Mouse (Mus musculus) midbrain, embryonic 13.5 days (tissue): ENCODE measurements around the gene Inpp5f. TPM values are rescaled to one million over a fixed set of nuclear protein-coding genes. Genes with fewer than 3 reads are reported as not detected.
A peak's percentile ranks its signal among the peaks of the same experiment; 100 is the strongest.

ENCODE experiments used
- ATAC-seq: fragments of 200-750 bp; cut with Nextera tagmentation; 2 replicates; pipeline ENCODE4 v1.8.0; 2017; ENCODE audit warnings: mild to moderate bottlenecking, moderate TSS enrichment, moderate library complexity
- H3K27ac ChIP-seq: fragments of 300-500 bp; sonication (generic); 2 replicates; pipeline ENCODE4 v1.5.1; 2015; ENCODE audit warnings: inconsistent platforms, mild to moderate bottlenecking, moderate library complexity
- H3K27me3 ChIP-seq: fragments of 300-500 bp; sonication (generic); 2 replicates; pipeline ENCODE4 v1.6.1; 2015; ENCODE audit warnings: mild to moderate bottlenecking, inconsistent platforms
- H3K36me3 ChIP-seq: fragments of 300-500 bp; sonication (generic); 2 replicates; pipeline ENCODE4 v1.6.1; 2015; ENCODE audit warnings: mild to moderate bottlenecking, inconsistent platforms
- H3K4me1 ChIP-seq: fragments of 300-500 bp; sonication (generic); replicated peaks from 2 replicates; pipeline ENCODE4 v1.6.1; 2015; ENCODE audit warnings: inconsistent platforms
- H3K4me2 ChIP-seq: fragments of 300-500 bp; sonication (generic); replicated peaks from 2 replicates; pipeline ENCODE4 v1.6.1; 2015; ENCODE audit warnings: moderate library complexity, mild to moderate bottlenecking, inconsistent platforms
- H3K4me3 ChIP-seq: fragments of 300-500 bp; sonication (generic); replicated peaks from 2 replicates; pipeline ENCODE4 v1.5.1; 2015; ENCODE audit warnings: mild to moderate bottlenecking, inconsistent platforms
- H3K9ac ChIP-seq: fragments of 300-500 bp; sonication (generic); replicated peaks from 2 replicates; pipeline ENCODE4 v1.6.1; 2015; ENCODE audit warnings: mild to moderate bottlenecking, inconsistent platforms
- H3K9me3 ChIP-seq: fragments of 300-500 bp; sonication (generic); 2 replicates; pipeline ENCODE4 v1.6.1; 2016; ENCODE audit warnings: mild to moderate bottlenecking, inconsistent platforms
- WGBS: fragments of 180-500 bp; shearing (Covaris S2); methylation state at CpG from one replicate; pipeline ENCODE4 v1.1.7; 2015; 5-methylcytosine and 5-hydroxymethylcytosine counted together
- polyA plus RNA-seq: library from polyadenylated mRNA; unstranded; fragments of >200 nt; fragmentation: Nextera tagmentation; extraction: Ambion mirVana; gene quantifications from 2 replicates; pipeline ENCODE4 v1.2.1, GENCODE M21; 2015

Inpp5f gene
- polyA plus RNA-seq, 1 experiment from 2014 or later, result 306 TPM

DNA sequence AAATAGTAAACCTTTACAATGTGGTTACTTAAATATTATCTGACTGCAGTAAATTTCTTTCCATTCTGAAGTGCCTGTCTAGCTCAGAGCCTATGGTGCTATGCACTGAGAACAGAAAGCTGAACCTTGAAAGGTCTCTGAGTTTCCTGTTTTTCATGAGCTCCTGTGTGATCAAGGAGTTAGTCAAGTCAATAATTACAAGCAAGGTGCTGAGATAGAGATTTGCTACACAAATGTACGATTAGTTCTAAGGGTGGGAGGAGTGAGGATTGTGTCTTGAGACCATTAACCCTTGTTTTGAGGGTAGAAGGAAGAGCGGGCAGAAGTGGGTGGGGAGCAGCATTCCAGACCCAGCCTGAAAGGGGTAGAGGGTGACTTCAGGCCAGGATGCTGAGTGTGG is 16.1 kb downstream of the Inpp5f start:
- Histone ChIP-seq H3K4me2 (no peak overlapping the region), H3K4me1 (peaks cover 10% of the 10 kb centered on the region), H3K27me3 (no peaks in the 10 kb centered on the region), H3K27ac (no peak overlapping the region), H3K4me3 (no peak overlapping the region), H3K36me3 (no peaks in the 10 kb centered on the region), H3K9ac (no peak overlapping the region), H3K9me3 (no peaks in the 10 kb centered on the region)
- no peak for ATAC-seq
- WGBS, result 82% methylated on average over 2 of the region's 2 CpGs

DNA sequence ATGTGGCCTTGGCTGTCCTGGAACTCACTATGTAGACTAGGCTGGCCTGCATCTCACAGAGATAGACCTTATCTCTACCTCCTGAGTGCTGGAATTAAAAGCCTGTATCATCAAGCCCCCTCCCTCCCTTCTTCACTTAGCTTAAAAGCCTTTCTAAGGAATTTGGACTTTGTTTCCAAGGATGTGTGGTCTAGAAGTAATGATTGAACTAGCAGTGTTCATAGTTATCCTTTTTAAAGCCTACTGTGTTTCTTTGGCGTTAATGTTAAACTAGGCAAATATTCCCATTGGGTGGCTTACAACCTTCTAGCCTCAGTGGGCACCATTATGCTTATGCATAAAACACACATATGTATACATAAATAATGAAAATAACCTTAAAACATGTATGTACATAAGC is 16.6 kb downstream of the Inpp5f start:
- Histone ChIP-seq H3K4me1 (peaks cover 5% of the 10 kb centered on the region), H3K4me2 (no peak overlapping the region), H3K9me3 (no peaks in the 10 kb centered on the region), H3K36me3 (no peaks in the 10 kb centered on the region), H3K27ac (no peak overlapping the region), H3K9ac (no peak overlapping the region), H3K27me3 (no peaks in the 10 kb centered on the region), H3K4me3 (no peak overlapping the region)
- no peak for ATAC-seq
- 95% methylated on average over 1 of the region's 1 CpGs for WGBS

DNA sequence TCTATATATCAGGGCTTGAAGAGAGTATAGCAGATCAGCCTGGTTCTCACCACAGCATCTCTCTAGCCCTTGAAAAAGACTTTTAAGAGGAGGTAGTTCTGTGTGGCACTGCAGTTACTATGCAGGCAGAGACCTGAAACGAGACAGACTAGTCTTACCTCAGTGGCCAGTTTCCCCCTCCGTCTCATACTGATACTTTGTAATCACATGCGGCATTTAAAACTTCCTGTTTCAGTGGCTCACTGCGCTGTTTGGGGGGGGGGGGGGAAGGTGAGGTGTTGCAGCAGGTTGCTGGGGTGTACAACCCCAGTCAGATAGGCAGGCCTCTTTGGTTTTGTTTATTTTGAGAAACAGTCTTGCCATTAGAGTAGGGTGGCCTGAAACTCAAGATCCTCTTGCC is 22.0 kb downstream of the Inpp5f start:
- H3K27ac ChIP-seq, result no peak overlapping the region
- no peak overlapping the region for H3K4me2 ChIP-seq
- H3K4me3 ChIP-seq, result no peak overlapping the region
- peaks cover 5% of the 10 kb centered on the region; the same call in 1 of the 2 replicates for H3K4me1 ChIP-seq
- H3K27me3 ChIP-seq, result no peaks in the 10 kb centered on the region
- no peak for ATAC-seq
- 89% methylated on average over 4 of the region's 4 CpGs for WGBS
- no peaks in the 10 kb centered on the region for H3K9me3 ChIP-seq
- no peak overlapping the region for H3K9ac ChIP-seq
- H3K36me3 ChIP-seq, result no peaks in the 10 kb centered on the region

DNA sequence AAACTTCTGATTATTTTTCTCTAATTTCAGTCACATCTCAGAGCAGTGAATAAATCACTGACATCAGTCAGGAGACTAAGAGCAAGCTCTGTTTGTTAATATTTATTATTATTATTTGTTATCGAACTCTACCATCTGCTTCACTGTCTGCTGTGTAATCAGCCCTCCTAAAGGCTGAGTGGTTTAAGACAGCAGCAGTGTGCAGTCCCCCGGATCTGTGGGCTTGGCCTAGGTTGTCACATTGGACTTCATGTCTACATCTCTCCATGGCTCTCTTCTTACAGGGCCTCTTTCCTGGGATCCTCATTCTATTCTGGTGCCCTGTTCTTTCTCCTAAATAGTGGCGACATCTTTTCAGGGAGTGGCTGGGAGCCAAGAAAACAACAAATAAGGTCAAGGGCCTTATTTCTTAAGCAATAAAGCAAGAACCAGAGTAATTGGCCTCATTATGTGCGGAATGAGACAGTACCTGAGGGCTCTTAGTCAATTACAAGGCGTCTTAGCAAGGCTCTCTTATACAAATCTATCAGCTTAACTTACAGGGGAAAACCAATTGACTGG is 28.9 kb downstream of the Inpp5f start:
- peak overlapping the region; percentile 44; the same call in 1 of the 2 replicates for H3K27ac ChIP-seq
- WGBS, result 82% methylated on average over 5 of the region's 5 CpGs
- no peaks in the 10 kb centered on the region for H3K27me3 ChIP-seq
- no peaks in the 10 kb centered on the region for H3K36me3 ChIP-seq
- no peak for ATAC-seq
- H3K9me3 ChIP-seq, result no peaks in the 10 kb centered on the region
- no peak overlapping the region for H3K4me2 ChIP-seq
- peaks cover 4% of the 10 kb centered on the region; the same call in 1 of the 2 replicates for H3K4me1 ChIP-seq
- no peak overlapping the region for H3K4me3 ChIP-seq
- H3K9ac ChIP-seq, result no peak overlapping the region

DNA sequence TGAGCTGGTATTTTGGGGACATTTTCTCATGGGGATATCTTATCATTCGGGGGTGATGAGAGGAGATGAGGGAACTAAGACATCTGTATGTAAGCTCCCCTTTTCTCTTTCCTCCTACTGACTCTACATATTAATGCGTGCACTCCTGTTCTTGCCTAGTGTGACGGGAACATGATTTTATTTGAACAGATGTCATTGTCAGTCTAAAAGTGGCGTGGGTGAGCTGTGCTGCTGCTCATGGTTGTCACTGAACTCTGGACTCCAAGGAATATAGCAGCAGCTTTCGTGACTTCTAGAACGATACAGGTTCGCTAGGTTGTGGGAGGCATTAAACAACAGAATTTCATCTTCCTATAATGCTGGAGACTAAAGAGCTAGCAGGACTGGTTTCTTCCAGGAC is 30.4 kb downstream of the Inpp5f start:
- no peak overlapping the region for H3K27ac ChIP-seq
- H3K27me3 ChIP-seq, result no peaks in the 10 kb centered on the region
- 80% methylated on average over 7 of the region's 7 CpGs for WGBS
- H3K4me1 ChIP-seq, result peaks cover 4% of the 10 kb centered on the region; the same call in 1 of the 2 replicates
- no peak overlapping the region for H3K9ac ChIP-seq
- no peak overlapping the region for H3K4me3 ChIP-seq
- no peak for ATAC-seq
- H3K36me3 ChIP-seq, result no peaks in the 10 kb centered on the region
- H3K4me2 ChIP-seq, result no peak overlapping the region
- no peaks in the 10 kb centered on the region for H3K9me3 ChIP-seq

DNA sequence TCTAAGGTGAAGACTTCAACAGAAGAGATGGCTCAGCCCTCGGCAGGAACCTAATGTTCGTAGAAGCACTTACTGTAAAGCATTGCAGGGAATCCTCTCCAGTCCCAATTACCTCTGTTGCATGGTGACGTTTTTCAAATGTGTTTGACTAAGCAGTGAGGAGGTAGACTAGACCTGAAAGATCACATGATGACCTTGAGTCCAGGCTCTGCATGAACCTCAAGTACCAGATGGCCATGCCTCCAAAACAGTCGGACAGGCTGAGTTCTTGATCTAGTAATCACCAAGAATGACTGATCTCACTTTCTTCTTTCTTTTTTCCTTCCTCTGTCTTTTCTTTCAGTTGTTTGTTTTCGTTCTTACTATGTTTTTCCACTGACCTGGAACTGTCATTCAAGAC is 31.3 kb downstream of the Inpp5f start:
- no peaks in the 10 kb centered on the region for H3K9me3 ChIP-seq
- no peak overlapping the region for H3K9ac ChIP-seq
- no peaks in the 10 kb centered on the region for H3K36me3 ChIP-seq
- H3K4me2 ChIP-seq, result no peak overlapping the region
- H3K4me1 ChIP-seq, result peaks cover 4% of the 10 kb centered on the region; the same call in 1 of the 2 replicates
- no peak for ATAC-seq
- no peak overlapping the region for H3K27ac ChIP-seq
- no peak overlapping the region for H3K4me3 ChIP-seq
- H3K27me3 ChIP-seq, result no peaks in the 10 kb centered on the region
- 66% methylated on average over 5 of the region's 5 CpGs for WGBS

DNA sequence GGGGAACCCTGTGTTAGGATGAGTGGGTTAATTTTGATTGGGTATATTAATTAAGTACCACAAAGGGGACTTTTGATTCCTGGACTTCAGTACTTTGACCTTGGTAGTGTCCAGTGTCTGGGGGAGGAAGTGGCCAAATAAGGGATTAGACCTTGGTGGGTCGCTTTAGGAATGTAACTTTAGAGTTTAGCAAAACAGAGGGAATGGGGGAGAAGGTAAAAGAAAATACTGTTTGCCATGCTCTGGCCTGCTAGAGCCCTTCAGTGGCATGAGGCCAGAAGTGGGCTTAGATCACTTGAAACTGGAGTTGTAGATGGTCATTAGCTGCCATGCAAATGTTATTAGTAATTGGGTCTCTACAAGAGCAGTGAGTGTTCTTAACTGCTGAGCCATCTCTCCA is 45.8 kb downstream of the Inpp5f start:
- H3K9me3 ChIP-seq, result no peaks in the 10 kb centered on the region
- WGBS, result 79% methylated on average over 1 of the region's 1 CpGs
- H3K36me3 ChIP-seq, result peaks cover 8% of the 10 kb centered on the region; the same call in 1 of the 2 replicates
- no peaks in the 10 kb centered on the region for H3K27me3 ChIP-seq
- no peak overlapping the region for H3K9ac ChIP-seq
- no peak for ATAC-seq
- no peaks in the 10 kb centered on the region for H3K4me1 ChIP-seq
- no peak overlapping the region for H3K4me3 ChIP-seq
- no peak overlapping the region for H3K27ac ChIP-seq
- no peak overlapping the region for H3K4me2 ChIP-seq

DNA sequence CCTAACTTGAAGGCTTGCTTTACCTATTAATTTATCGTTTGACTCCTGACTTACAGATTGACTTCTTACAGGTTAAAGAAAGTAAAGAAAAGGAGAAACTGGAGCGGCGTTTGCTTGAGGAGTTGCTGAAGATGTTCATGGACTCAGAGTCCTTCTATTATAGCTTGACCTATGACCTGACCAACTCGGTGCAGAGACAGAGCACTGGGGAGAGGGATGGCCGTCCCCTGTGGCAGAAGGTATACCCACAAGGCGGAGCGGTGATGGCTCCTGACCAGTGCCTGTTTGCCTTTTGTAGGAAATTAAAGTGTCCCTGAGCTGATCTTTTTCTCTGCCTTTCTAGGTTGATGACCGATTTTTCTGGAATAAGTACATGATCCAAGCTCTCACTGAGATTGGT is 52.8 kb downstream of the Inpp5f start:
- Histone ChIP-seq H3K27ac (no peak overlapping the region), H3K36me3 (peaks cover 8% of the 10 kb centered on the region; the same call in 1 of the 2 replicates), H3K27me3 (no peaks in the 10 kb centered on the region), H3K4me3 (no peak overlapping the region), H3K9me3 (no peaks in the 10 kb centered on the region), H3K4me2 (no peak overlapping the region), H3K4me1 (peaks cover 16% of the 10 kb centered on the region), H3K9ac (no peak overlapping the region)
- no peak for ATAC-seq
- WGBS, result 88% methylated on average over 8 of the region's 8 CpGs

DNA sequence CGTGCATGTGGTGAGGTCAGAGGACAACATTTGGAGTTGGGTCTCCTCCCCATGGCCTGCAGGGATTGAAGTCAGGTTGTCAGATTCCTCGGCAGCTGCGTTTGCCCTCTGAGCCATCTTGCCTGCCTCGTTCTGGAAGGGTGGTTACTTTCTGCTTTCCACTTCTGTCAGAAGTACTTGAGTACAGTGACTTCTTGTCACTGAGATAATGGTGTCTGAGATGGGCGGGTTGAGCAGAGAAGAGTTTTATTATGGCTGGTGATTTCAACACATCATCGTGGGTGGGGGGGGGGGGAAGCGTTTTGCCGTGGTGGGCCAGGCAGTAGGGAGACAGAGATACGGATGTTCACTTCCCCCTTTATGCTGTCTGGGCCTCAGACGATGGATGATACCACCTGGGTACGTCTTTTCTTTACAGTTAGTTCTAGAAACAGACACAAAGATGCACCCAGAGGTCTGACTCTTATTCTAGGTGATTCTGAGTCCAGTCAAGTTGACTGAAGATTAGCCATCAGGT is 53.8 kb downstream of the Inpp5f start:
- no peak for ATAC-seq
- Histone ChIP-seq H3K9me3 (no peaks in the 10 kb centered on the region), H3K36me3 (no peaks in the 10 kb centered on the region), H3K27me3 (no peaks in the 10 kb centered on the region), H3K4me1 (peaks cover 16% of the 10 kb centered on the region), H3K9ac (no peak overlapping the region), H3K27ac (no peak overlapping the region), H3K4me2 (no peak overlapping the region), H3K4me3 (no peak overlapping the region)
- WGBS, result 93% methylated on average over 11 of the region's 11 CpGs

DNA sequence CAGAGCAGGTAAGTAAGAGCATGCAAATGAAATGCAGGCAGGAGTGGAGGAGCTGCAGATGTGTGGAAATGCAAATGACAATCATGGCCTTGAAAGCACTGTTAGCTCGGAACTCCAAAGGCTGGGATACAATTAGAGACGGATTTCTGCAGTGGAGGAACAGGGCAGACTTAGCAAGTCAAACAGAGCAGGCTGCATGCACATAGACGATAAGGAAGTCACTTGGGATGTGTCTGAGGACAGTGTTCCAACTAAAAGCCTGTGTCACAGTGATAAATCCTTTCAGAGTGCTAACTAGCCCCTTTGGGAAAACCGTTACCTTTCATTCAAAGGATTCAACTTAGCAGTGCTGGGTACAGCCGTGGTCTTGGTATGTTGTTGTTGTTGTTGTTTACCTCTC is 56.7 kb downstream of the Inpp5f start:
- Histone ChIP-seq H3K27ac (peak overlapping the region; percentile 76), H3K9me3 (no peaks in the 10 kb centered on the region), H3K9ac (no peak overlapping the region), H3K4me2 (no peak overlapping the region), H3K4me3 (no peak overlapping the region), H3K36me3 (no peaks in the 10 kb centered on the region), H3K27me3 (no peaks in the 10 kb centered on the region), H3K4me1 (peaks cover 34% of the 10 kb centered on the region)
- 38% methylated on average over 5 of the region's 5 CpGs for WGBS
- ATAC-seq, result peak; percentile 45

DNA sequence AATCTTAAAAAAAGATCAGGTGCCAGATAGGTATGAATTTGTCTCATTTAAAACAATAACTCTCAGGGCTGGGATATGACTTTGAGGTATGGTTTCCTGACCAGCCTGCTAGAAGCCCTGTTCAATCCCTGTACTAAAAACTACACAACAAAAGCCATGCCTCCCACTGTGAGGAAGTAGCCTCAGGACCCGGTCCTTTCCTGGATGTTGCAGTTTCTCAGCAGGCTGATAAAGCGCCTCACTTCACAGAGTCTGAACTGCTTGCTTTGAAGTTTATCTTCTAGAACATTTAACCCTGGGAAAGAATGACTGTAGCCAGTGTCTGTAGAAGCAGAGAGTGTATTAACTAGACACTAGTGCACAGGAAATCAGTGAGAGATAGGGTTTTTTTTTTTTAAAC is 57.7 kb downstream of the Inpp5f start:
- Histone ChIP-seq H3K4me2 (no peak overlapping the region), H3K36me3 (no peaks in the 10 kb centered on the region), H3K27me3 (no peaks in the 10 kb centered on the region), H3K4me3 (no peak overlapping the region), H3K27ac (peak overlapping the region; percentile 76), H3K9me3 (no peaks in the 10 kb centered on the region), H3K9ac (no peak overlapping the region), H3K4me1 (peaks cover 44% of the 10 kb centered on the region)
- WGBS, result 37% methylated on average over 2 of the region's 2 CpGs
- ATAC-seq, result no peak

DNA sequence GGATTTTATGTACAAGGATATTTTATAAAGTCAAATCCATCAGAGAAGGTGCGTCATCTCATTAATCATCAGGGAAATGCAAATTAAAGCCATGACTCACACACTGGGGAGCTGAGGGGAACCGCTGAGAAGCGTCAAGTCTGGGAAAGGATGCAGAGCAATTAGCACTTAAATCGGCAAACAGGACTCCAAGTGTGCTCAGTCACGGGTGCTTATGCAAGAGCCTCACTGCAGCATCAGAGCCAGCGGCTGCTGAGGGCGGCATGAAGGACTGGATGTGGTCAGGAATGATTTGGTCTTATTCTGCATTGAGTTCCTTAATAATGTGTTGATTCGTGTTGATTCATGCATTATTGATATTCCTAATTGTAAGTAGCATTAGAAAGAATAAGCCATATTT is 60.8 kb downstream of the Inpp5f start:
- peak overlapping the region; percentile 8; the same call in 1 of the 2 replicates for H3K4me3 ChIP-seq
- H3K4me1 ChIP-seq, result peaks cover 40% of the 10 kb centered on the region
- no peaks in the 10 kb centered on the region for H3K27me3 ChIP-seq
- H3K4me2 ChIP-seq, result peak overlapping the region; percentile 40
- WGBS, result 7% methylated on average over 8 of the region's 8 CpGs
- peak overlapping the region; percentile 86 for H3K27ac ChIP-seq
- peak overlapping the region; percentile 30 for H3K9ac ChIP-seq
- ATAC-seq, result peak; percentile 85
- peaks cover 6% of the 10 kb centered on the region; the same call in 1 of the 2 replicates for H3K36me3 ChIP-seq
- H3K9me3 ChIP-seq, result no peaks in the 10 kb centered on the region
